Mouse (Mus musculus): ENCODE measurements at regions not wholly inside any gene's neighbourhood (a gene's known extent, or its start where the extent isn't known, plus 50 kb on each side); places are given as distances from the start of the nearest gene placed in this dataset.

DNA sequence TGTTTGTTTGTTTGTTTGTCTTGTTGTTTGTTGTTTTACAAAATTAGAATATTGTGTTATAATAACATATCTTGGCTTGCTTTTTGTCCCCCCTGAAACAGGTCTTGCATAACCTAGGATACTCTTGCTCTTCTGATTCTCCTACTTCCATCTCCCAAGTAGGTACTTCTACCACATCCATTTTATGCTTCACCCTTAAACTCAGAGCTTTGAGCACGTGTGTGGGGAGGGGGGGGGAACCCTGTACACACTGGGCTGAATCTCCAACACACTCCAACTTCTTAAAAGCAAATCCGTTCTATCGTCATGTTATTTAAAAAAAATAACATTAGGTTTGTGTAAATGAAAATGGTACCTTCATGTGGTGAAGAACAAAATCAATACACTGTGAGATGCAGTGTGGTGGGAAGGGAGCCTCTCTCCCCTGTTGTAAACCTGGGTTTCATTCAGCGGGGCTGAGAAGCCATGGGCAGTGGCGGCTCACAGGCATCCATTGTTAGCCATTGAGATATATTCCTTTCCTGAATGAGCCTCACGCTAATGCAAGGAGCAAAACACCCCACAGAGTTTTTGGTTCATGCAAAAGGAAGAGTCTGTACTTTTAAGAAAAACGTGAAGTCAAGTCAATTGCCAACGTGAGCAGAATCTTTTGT is 93.6 kb upstream of the Efna5 start:
- no peaks in the 10 kb centered on the region for H3K36me3 ChIP-seq (ENCODE audit: control insufficient read depth, insufficient read depth, low read length)
- no peak overlapping the region for H3K27ac ChIP-seq (ENCODE audit: low read depth, low read length)
- H3K4me3 ChIP-seq (ENCODE audit: low read depth, low read length) = no peak overlapping the region
- WGBS = 54% methylated on average over 8 of the region's 8 CpGs
- ATAC-seq (ENCODE audit: low FRiP score) (peak; percentile 52; the same call in 1 of the 2 replicates), DNase-seq (ENCODE audit: low spot score, missing footprints) (no peak)
- peaks cover 10% of the 10 kb centered on the region for H3K4me1 ChIP-seq (ENCODE audit: control insufficient read depth, insufficient read depth, low read length)
- H3K4me2 ChIP-seq = no peak overlapping the region
- no peak overlapping the region for H3K9ac ChIP-seq (ENCODE audit: low read length)
- no peaks in the 10 kb centered on the region for H3K27me3 ChIP-seq (ENCODE audit: control insufficient read depth, insufficient read depth, low read length)
- H3K9me3 ChIP-seq (ENCODE audit: control insufficient read depth, low read length) = no peaks in the 10 kb centered on the region

DNA sequence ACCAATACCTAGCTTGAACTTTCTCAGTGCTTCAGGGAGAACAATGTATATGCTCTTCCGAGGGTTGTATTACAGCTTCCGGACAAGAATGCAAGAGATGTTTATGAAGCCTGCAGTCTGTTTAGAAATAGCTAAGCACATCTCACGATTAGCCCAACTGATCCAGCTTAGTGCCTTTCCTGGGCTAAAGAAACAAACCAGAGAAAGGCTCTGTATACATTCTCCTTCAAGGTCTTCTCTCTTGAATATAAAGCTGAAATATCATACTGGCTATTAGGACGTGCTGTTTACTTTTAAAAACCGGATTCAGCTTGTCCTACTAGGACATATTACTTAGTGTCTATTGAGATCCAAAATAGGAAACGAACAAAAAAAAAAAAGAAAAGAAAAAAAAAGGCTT is 87.9 kb upstream of the Efna5 start:
- Histone ChIP-seq H3K27ac (ENCODE audit: low read depth, low read length) (no peak overlapping the region), H3K9ac (ENCODE audit: low read length) (no peak overlapping the region), H3K9me3 (ENCODE audit: control insufficient read depth, low read length) (no peaks in the 10 kb centered on the region), H3K4me1 (ENCODE audit: control insufficient read depth, insufficient read depth, low read length) (no peaks in the 10 kb centered on the region), H3K36me3 (ENCODE audit: control insufficient read depth, insufficient read depth, low read length) (no peaks in the 10 kb centered on the region), H3K27me3 (ENCODE audit: control insufficient read depth, insufficient read depth, low read length) (no peaks in the 10 kb centered on the region), H3K4me2 (no peak overlapping the region), H3K4me3 (ENCODE audit: low read depth, low read length) (no peak overlapping the region)
- DNase-seq (ENCODE audit: low spot score, missing footprints) = no peak
- no peak for ATAC-seq (ENCODE audit: low FRiP score)
- WGBS = 79% methylated on average over 6 of the region's 6 CpGs

DNA sequence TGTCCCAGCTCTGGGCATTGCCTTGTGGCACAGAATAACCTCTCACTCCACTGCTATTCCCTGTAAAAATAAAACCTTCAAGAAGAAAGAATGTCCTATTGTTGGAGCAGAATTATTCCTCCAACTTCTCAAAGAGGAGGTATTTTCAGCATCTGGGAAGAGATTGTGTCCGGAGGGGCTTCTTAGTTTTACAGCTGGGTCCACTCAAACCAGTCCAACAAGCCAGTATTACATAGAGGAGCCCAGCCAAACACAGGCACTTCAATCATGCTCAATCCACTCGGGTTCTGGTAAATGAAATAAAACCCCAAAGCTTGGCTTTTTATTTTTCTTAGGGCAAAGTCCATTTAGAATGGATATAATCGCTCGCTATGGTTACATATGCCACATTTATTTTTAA is 82.7 kb upstream of the Efna5 start:
- ATAC-seq (ENCODE audit: low FRiP score) (no peak), DNase-seq (ENCODE audit: low spot score, missing footprints) (no peak)
- 83% methylated on average over 4 of the region's 4 CpGs for WGBS
- H3K36me3 ChIP-seq (ENCODE audit: control insufficient read depth, insufficient read depth, low read length) = no peaks in the 10 kb centered on the region
- no peaks in the 10 kb centered on the region for H3K9me3 ChIP-seq (ENCODE audit: control insufficient read depth, low read length)
- H3K27ac ChIP-seq (ENCODE audit: low read depth, low read length) = no peak overlapping the region
- no peaks in the 10 kb centered on the region for H3K27me3 ChIP-seq (ENCODE audit: control insufficient read depth, insufficient read depth, low read length)
- H3K4me2 ChIP-seq = no peak overlapping the region
- H3K4me3 ChIP-seq (ENCODE audit: low read depth, low read length) = no peak overlapping the region
- H3K9ac ChIP-seq (ENCODE audit: low read length) = no peak overlapping the region
- peaks cover 4% of the 10 kb centered on the region; the same call in 1 of the 2 replicates for H3K4me1 ChIP-seq (ENCODE audit: control insufficient read depth, insufficient read depth, low read length)

DNA sequence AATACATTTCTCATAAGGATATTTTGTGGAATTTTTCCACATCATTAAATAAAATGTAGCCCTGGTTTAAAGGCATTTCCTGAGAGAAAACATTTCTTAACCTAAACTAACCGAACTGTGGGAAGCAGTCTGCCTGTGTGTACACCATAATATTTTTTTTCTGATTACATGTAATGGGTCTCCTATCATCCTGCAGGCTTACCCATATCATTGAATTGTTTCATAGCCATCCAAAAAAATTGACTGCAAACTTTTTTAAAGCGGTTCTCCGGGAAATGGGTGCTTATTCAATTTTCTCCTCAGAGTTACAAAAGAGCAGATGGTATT is 81.1 kb upstream of the Efna5 start:
- WGBS = 91% methylated on average over 3 of the region's 3 CpGs
- no peak for ATAC-seq (ENCODE audit: low FRiP score)

DNA sequence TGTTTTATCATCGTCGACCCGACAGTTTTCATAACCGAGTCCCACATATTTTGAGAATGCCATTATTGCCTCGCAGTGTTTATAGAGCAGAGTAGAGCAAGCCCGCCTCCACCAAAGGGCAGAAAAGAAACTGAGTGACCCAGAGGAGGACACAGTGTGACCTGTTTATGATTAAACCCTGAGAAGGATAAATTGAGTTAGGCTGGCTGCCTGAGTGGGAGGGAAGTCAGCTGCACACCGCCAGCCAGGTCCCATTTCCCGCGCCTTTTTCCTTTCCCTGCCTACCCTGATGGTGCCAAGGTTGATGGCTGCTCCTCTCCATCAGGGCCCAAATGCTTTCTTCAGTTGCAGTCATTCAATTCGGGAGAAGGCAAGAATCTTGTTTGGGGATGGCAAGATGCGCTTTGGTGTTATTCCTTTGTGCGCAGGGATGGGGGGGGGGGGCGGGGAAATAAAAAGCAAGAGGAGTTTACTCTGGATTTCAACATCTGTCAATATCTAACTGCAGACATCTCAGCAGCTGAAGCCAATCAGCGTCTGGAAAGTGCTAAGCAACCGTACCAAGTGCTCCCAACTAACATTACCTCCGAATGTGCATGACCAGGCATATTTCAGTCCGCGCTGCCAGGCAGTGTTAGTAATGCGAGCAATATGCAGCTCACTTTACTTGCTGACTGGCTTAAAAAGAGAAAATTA is 80.6 kb upstream of the Efna5 start:
- Histone ChIP-seq H3K27me3 (ENCODE audit: control insufficient read depth, insufficient read depth, low read length) (no peaks in the 10 kb centered on the region), H3K4me3 (ENCODE audit: low read depth, low read length) (no peak overlapping the region), H3K27ac (ENCODE audit: low read depth, low read length) (no peak overlapping the region), H3K9me3 (ENCODE audit: control insufficient read depth, low read length) (no peaks in the 10 kb centered on the region), H3K9ac (ENCODE audit: low read length) (no peak overlapping the region), H3K4me1 (ENCODE audit: control insufficient read depth, insufficient read depth, low read length) (peaks cover 4% of the 10 kb centered on the region; the same call in 1 of the 2 replicates), H3K36me3 (ENCODE audit: control insufficient read depth, insufficient read depth, low read length) (no peaks in the 10 kb centered on the region), H3K4me2 (no peak overlapping the region)
- ATAC-seq (ENCODE audit: low FRiP score) (no peak), DNase-seq (ENCODE audit: low spot score, missing footprints) (no peak)
- WGBS = 85% methylated on average over 19 of the region's 19 CpGs

More for the DNA sequence above, 81.1 kb upstream of the Efna5 start:
- Histone ChIP-seq H3K27ac (ENCODE audit: low read depth, low read length) (no peak overlapping the region), H3K9me3 (ENCODE audit: control insufficient read depth, low read length) (no peaks in the 10 kb centered on the region), H3K36me3 (ENCODE audit: control insufficient read depth, insufficient read depth, low read length) (no peaks in the 10 kb centered on the region), H3K27me3 (ENCODE audit: control insufficient read depth, insufficient read depth, low read length) (no peaks in the 10 kb centered on the region), H3K4me2 (no peak overlapping the region), H3K4me3 (ENCODE audit: low read depth, low read length) (no peak overlapping the region), H3K9ac (ENCODE audit: low read length) (no peak overlapping the region), H3K4me1 (ENCODE audit: control insufficient read depth, insufficient read depth, low read length) (peaks cover 4% of the 10 kb centered on the region; the same call in 1 of the 2 replicates)
- no peak for DNase-seq (ENCODE audit: low spot score, missing footprints)

DNA sequence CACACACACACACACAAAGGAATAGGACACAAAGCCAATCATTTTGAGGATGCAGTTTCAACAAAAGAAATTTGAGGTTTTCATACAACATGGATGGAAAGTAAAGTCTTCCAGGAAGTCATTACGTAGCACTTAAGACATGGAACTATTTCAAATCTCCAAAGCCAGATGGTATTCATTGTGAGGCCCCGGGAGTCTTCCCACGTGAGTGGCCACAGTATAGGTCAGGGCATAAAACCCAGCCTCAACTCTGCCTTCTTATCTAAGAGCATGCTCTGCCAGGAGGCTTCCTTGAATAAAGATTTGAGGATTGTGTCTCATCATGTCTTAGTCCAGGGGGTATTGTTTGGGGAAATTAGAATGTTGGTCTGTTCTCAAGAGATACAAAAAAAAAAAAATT is 78.0 kb upstream of the Efna5 start:
- WGBS = 66% methylated on average over 3 of the region's 3 CpGs
- no peak overlapping the region for H3K9ac ChIP-seq (ENCODE audit: low read length)
- no peak overlapping the region for H3K4me2 ChIP-seq
- no peaks in the 10 kb centered on the region for H3K9me3 ChIP-seq (ENCODE audit: control insufficient read depth, low read length)
- H3K4me1 ChIP-seq (ENCODE audit: control insufficient read depth, insufficient read depth, low read length) = peaks cover 4% of the 10 kb centered on the region; the same call in 1 of the 2 replicates
- no peak overlapping the region for H3K4me3 ChIP-seq (ENCODE audit: low read depth, low read length)
- no peak overlapping the region for H3K27ac ChIP-seq (ENCODE audit: low read depth, low read length)
- no peaks in the 10 kb centered on the region for H3K36me3 ChIP-seq (ENCODE audit: control insufficient read depth, insufficient read depth, low read length)
- ATAC-seq (ENCODE audit: low FRiP score) = no peak
- no peak for DNase-seq (ENCODE audit: low spot score, missing footprints)
- no peaks in the 10 kb centered on the region for H3K27me3 ChIP-seq (ENCODE audit: control insufficient read depth, insufficient read depth, low read length)

DNA sequence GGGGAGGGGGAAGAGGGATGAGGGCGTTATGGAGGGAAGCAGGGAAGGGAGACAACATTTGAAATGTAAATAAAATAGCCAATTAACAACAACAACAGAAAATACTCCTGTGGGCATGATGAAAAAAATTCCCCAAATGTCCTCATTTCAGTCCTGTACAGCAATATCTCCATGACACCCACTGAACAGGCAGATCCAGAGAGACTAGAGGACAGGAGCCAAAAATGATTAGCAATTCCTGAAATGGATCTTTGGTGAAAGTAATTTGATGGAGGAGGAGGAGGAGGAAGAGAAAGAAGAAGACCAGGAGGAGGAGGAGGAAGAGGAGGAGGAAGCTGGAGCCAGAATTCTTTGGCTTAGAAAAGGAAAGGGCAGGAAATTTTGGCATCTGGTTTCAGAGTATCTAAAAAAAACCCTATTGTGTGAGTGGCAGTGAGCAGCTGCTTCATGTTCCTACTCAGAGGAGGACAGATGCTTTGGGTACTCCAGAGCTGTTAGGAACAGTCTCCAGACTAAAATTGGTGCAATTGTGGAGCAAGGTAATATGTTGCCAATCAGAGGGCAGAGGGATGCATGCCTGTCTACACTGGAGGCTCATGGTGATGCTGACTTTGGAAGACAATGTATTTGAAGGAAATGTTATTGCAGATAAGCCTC is 66.5 kb upstream of the Efna5 start:
- H3K4me3 ChIP-seq (ENCODE audit: low read depth, low read length) = no peak overlapping the region
- ATAC-seq (ENCODE audit: low FRiP score) (no peak), DNase-seq (ENCODE audit: low spot score, missing footprints) (no peak)
- no peaks in the 10 kb centered on the region for H3K27me3 ChIP-seq (ENCODE audit: control insufficient read depth, insufficient read depth, low read length)
- WGBS = 50% methylated on average over 1 of the region's 1 CpGs
- H3K4me2 ChIP-seq = no peak overlapping the region
- H3K4me1 ChIP-seq (ENCODE audit: control insufficient read depth, insufficient read depth, low read length) = no peaks in the 10 kb centered on the region
- H3K9ac ChIP-seq (ENCODE audit: low read length) = no peak overlapping the region
- H3K9me3 ChIP-seq (ENCODE audit: control insufficient read depth, low read length) = no peaks in the 10 kb centered on the region
- H3K36me3 ChIP-seq (ENCODE audit: control insufficient read depth, insufficient read depth, low read length) = no peaks in the 10 kb centered on the region
- H3K27ac ChIP-seq (ENCODE audit: low read depth, low read length) = no peak overlapping the region

DNA sequence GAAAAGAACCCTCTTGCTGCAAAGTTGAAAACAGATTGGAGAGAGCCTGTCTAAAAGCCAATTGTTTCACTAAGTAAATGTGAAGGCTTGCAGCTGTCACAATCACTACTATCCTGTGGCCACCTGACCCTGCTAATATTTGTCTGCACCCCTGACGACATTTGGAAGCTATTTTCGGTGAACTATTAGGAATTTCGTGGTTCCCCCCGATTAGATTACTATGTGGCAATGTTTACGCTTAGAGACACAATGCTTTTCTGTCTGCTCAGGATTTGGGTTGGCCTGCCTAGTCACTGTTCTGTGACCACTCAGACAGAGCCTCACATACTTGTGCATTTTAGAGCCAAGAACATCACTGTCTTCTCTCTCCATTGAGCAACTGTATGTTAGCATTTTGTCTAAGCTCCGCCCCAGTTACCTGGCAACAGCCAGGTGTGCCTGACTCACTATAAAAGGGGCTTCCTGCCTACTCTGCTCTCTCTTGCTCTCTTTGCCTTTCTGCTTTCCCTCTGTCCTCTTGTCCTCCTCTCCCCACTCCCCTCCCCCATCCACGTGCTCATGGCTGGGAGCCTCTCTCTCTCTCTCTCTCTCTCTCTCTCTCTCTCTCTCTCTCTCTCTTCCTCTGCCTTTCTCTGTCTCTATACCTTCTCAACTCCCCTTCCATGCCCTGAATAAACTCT is 59.6 kb upstream of the Efna5 start:
- WGBS = 7% methylated on average over 7 of the region's 7 CpGs
- ATAC-seq (ENCODE audit: low FRiP score) (peak; percentile 66), DNase-seq (ENCODE audit: low spot score, missing footprints) (no peak)
- Histone ChIP-seq H3K4me1 (ENCODE audit: control insufficient read depth, insufficient read depth, low read length) (peaks cover 9% of the 10 kb centered on the region), H3K9me3 (ENCODE audit: control insufficient read depth, low read length) (no peaks in the 10 kb centered on the region), H3K9ac (ENCODE audit: low read length) (no peak overlapping the region), H3K4me2 (peak overlapping the region; percentile 33), H3K27ac (ENCODE audit: low read depth, low read length) (no peak overlapping the region), H3K27me3 (ENCODE audit: control insufficient read depth, insufficient read depth, low read length) (no peaks in the 10 kb centered on the region), H3K4me3 (ENCODE audit: low read depth, low read length) (no peak overlapping the region), H3K36me3 (ENCODE audit: control insufficient read depth, insufficient read depth, low read length) (no peaks in the 10 kb centered on the region)
